In the genomic region with DNA sequence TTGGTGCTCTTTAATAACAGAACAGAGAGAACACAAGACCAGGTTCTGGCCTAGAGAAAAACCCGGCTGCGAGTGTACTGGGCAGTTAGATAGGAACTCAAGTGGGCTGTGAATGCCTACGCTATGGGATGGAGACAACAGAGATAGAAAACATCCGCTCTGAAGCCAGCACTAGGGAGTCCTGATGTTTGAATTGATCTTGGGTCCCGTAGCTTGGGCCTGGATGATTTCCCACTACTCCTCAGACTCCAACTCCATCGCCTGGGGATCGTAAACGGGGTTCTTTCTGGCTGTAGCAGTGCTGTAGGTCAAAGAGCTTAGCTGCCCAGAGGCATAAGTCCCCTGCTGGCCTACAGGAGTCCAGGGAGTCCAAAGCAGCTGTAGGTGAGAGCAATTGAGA, we compare ENCODE assay signal across 7 mouse cellular contexts. TPM values are rescaled to one million over a fixed set of nuclear protein-coding genes. Genes with fewer than 3 reads are reported as not detected.
DNase-seq lines count a peak whose midpoint lies in the region; ATAC-seq and TF ChIP-seq lines count a peak whose summit lies in the region.

No protein-coding gene starts in this region.

- no peak for DNase-seq in lung, postnatal 0 days (ENCODE audit: low spot score)
- DNase-seq in lung, postnatal 14 days: no peak
- DNase-seq in urinary bladder, adult 2 months (ENCODE audit: low spot score): no peak

- H3K27me3 ChIP-seq in lung, postnatal 0 days (replicated peaks; ENCODE audit: insufficient read depth, low read length): no peaks in the 10 kb centered on the region
- H3K27me3 ChIP-seq in forebrain, embryonic 12.5 days: no peaks in the 10 kb centered on the region
- H3K27me3 ChIP-seq in limb, embryonic 12.5 days: no peaks in the 10 kb centered on the region
- no peaks in the 10 kb centered on the region for H3K27me3 ChIP-seq in stomach, embryonic 15.5 days (replicated peaks)

- TF ChIP-seq EP300 in lung, postnatal 0 days (IDR thresholded peaks at IDR 0.05): no peak

- H3K36me3 ChIP-seq in lung, postnatal 0 days (ENCODE audit: insufficient read depth, low read length): peaks cover 6% of the 10 kb centered on the region; the same call in 1 of the 2 replicates
- peaks cover 17% of the 10 kb centered on the region for H3K36me3 ChIP-seq in forebrain, embryonic 12.5 days (replicated peaks)
- peaks cover 22% of the 10 kb centered on the region for H3K36me3 ChIP-seq in limb, embryonic 12.5 days
- peaks cover 16% of the 10 kb centered on the region for H3K36me3 ChIP-seq in stomach, embryonic 15.5 days

- H3K27ac ChIP-seq in lung, postnatal 0 days (ENCODE audit: low read length): peak overlapping the region; percentile 87
- peak overlapping the region; percentile 78 for H3K27ac ChIP-seq in forebrain, embryonic 12.5 days
- H3K27ac ChIP-seq in limb, embryonic 12.5 days: peak overlapping the region; percentile 84
- peak overlapping the region; percentile 95 for H3K27ac ChIP-seq in stomach, embryonic 15.5 days

- TF ChIP-seq CTCF in lung, postnatal 0 days (IDR thresholded peaks at IDR 0.05): no peak

- peaks cover 17% of the 10 kb centered on the region for H3K4me1 ChIP-seq in lung, postnatal 0 days (ENCODE audit: insufficient read depth, low read depth, low read length)
- peaks cover 24% of the 10 kb centered on the region for H3K4me1 ChIP-seq in forebrain, embryonic 12.5 days
- peaks cover 19% of the 10 kb centered on the region for H3K4me1 ChIP-seq in limb, embryonic 12.5 days (replicated peaks)
- peaks cover 14% of the 10 kb centered on the region for H3K4me1 ChIP-seq in stomach, embryonic 15.5 days

- no peak for ATAC-seq in lung, postnatal 0 days
- ATAC-seq in forebrain, embryonic 12.5 days (ENCODE audit: low FRiP score): no peak
- ATAC-seq in limb, embryonic 12.5 days (ENCODE audit: insufficient number of reproducible peaks, insufficient read depth, low FRiP score, low TSS enrichment, low read depth): no peak
- ATAC-seq in stomach, embryonic 15.5 days (ENCODE audit: insufficient read depth, low FRiP score, low read depth): no peak
- ATAC-seq in granulocyte monocyte progenitor cell, adult 5-6 weeks (replicated peaks; ENCODE audit: poor library complexity, severe bottlenecking): no peak

- 17% methylated on average over 8 of the region's 8 CpGs for WGBS in lung, postnatal 0 days
- WGBS in forebrain, embryonic 12.5 days: 15% methylated on average over 8 of the region's 8 CpGs
- WGBS in limb, embryonic 12.5 days: 11% methylated on average over 8 of the region's 8 CpGs
- WGBS in stomach, embryonic 15.5 days: 17% methylated on average over 8 of the region's 8 CpGs

- peak overlapping the region; percentile 90 for H3K4me2 ChIP-seq in lung, postnatal 0 days (replicated peaks; ENCODE audit: low read depth, low read length)
- peak overlapping the region; percentile 86 for H3K4me2 ChIP-seq in forebrain, embryonic 12.5 days
- peak overlapping the region; percentile 88 for H3K4me2 ChIP-seq in limb, embryonic 12.5 days
- H3K4me2 ChIP-seq in stomach, embryonic 15.5 days: peak overlapping the region; percentile 77

- H3K4me3 ChIP-seq in lung, postnatal 0 days (ENCODE audit: low read depth, low read length): peak overlapping the region; percentile 90
- H3K4me3 ChIP-seq in forebrain, embryonic 12.5 days (replicated peaks): peak overlapping the region; percentile 84
- H3K4me3 ChIP-seq in limb, embryonic 12.5 days (replicated peaks): peak overlapping the region; percentile 87
- peak overlapping the region; percentile 97 for H3K4me3 ChIP-seq in stomach, embryonic 15.5 days (replicated peaks)

- peak overlapping the region; percentile 88 for H3K9ac ChIP-seq in lung, postnatal 0 days (replicated peaks; ENCODE audit: low read depth)
- peak overlapping the region; percentile 84 for H3K9ac ChIP-seq in forebrain, embryonic 12.5 days
- H3K9ac ChIP-seq in limb, embryonic 12.5 days (replicated peaks): peak overlapping the region; percentile 78
- peak overlapping the region; percentile 76 for H3K9ac ChIP-seq in stomach, embryonic 15.5 days

- no peaks in the 10 kb centered on the region for H3K9me3 ChIP-seq in lung, postnatal 0 days (ENCODE audit: low read length)
- no peaks in the 10 kb centered on the region for H3K9me3 ChIP-seq in forebrain, embryonic 12.5 days
- H3K9me3 ChIP-seq in limb, embryonic 12.5 days: no peaks in the 10 kb centered on the region
- no peaks in the 10 kb centered on the region for H3K9me3 ChIP-seq in stomach, embryonic 15.5 days

RNA-seq across cellular contexts. Expression of gene Camta2, which starts 0.5 kb away (rescaled TPM):
- polyA plus RNA-seq in lung, postnatal 0 days (2015; fragmentation: Nextera tagmentation; extraction: Ambion mirVana): 8.7 and 9.9 TPM in 2 replicates
- 12.6 and 13.9 TPM in 2 replicates for polyA plus RNA-seq in forebrain, embryonic 12.5 days (2016; fragmentation: Nextera tagmentation; extraction: Ambion mirVana)
- polyA plus RNA-seq in limb, embryonic 12.5 days (2016; fragmentation: Nextera tagmentation; extraction: Ambion mirVana): 9.9 and 12.8 TPM in 2 replicates
- polyA plus RNA-seq in stomach, embryonic 15.5 days (2015; fragmentation: Nextera tagmentation; extraction: Ambion mirVana): 13.0 and 15.5 TPM in 2 replicates
- 18.7 and 25.2 TPM in 2 replicates for total RNA-seq in granulocyte monocyte progenitor cell, adult 5-6 weeks (2014; fragmentation: Nextera tagmentation)
- total RNA-seq in granulocyte monocyte progenitor cell, adult 5-6 weeks (2017): 1.5 and 3.0 TPM in 2 replicates
- 16.6 and 25.4 TPM in 2 replicates for polyA plus RNA-seq in urinary bladder, adult 2 months (2012; rRNA removed)

RNA-seq across cellular contexts. Expression of gene Inca1, which starts 11.6 kb away (rescaled TPM):
- 2.4 and 2.6 TPM in 2 replicates for polyA plus RNA-seq in lung, postnatal 0 days (2015; fragmentation: Nextera tagmentation; extraction: Ambion mirVana)
- polyA plus RNA-seq in forebrain, embryonic 12.5 days (2016; fragmentation: Nextera tagmentation; extraction: Ambion mirVana): 0.55 and 0.96 TPM in 2 replicates
- polyA plus RNA-seq in limb, embryonic 12.5 days (2016; fragmentation: Nextera tagmentation; extraction: Ambion mirVana): 1.0 and 1.4 TPM in 2 replicates
- 1.1 and 1.4 TPM in 2 replicates for polyA plus RNA-seq in stomach, embryonic 15.5 days (2015; fragmentation: Nextera tagmentation; extraction: Ambion mirVana)
- total RNA-seq in granulocyte monocyte progenitor cell, adult 5-6 weeks (2014; fragmentation: Nextera tagmentation): not detected in 2 replicates
- not detected in 2 replicates for total RNA-seq in granulocyte monocyte progenitor cell, adult 5-6 weeks (2017)
- polyA plus RNA-seq in urinary bladder, adult 2 months (2012; rRNA removed): 4.3 and 5.1 TPM in 2 replicates

RNA-seq across cellular contexts. Expression of gene Kif1c, which starts 12.0 kb away (rescaled TPM):
- 4.8 and 5.3 TPM in 2 replicates for polyA plus RNA-seq in lung, postnatal 0 days (2015; fragmentation: Nextera tagmentation; extraction: Ambion mirVana)
- 1.7 and 3.2 TPM in 2 replicates for polyA plus RNA-seq in forebrain, embryonic 12.5 days (2016; fragmentation: Nextera tagmentation; extraction: Ambion mirVana)
- polyA plus RNA-seq in limb, embryonic 12.5 days (2016; fragmentation: Nextera tagmentation; extraction: Ambion mirVana): 3.3 and 3.6 TPM in 2 replicates
- polyA plus RNA-seq in stomach, embryonic 15.5 days (2015; fragmentation: Nextera tagmentation; extraction: Ambion mirVana): 4.2 and 4.6 TPM in 2 replicates
- 3.6 and 8.3 TPM in 2 replicates for total RNA-seq in granulocyte monocyte progenitor cell, adult 5-6 weeks (2014; fragmentation: Nextera tagmentation)
- total RNA-seq in granulocyte monocyte progenitor cell, adult 5-6 weeks (2017): 4.5 and 5.7 TPM in 2 replicates
- polyA plus RNA-seq in urinary bladder, adult 2 months (2012; rRNA removed): 77.5 and 105 TPM in 2 replicates

RNA-seq across cellular contexts. Expression of gene Spag7, which starts 19.2 kb away (rescaled TPM):
- polyA plus RNA-seq in lung, postnatal 0 days (2015; fragmentation: Nextera tagmentation; extraction: Ambion mirVana): 84.6 and 95.5 TPM in 2 replicates
- polyA plus RNA-seq in forebrain, embryonic 12.5 days (2016; fragmentation: Nextera tagmentation; extraction: Ambion mirVana): 144 and 149 TPM in 2 replicates
- polyA plus RNA-seq in limb, embryonic 12.5 days (2016; fragmentation: Nextera tagmentation; extraction: Ambion mirVana): 151 TPM in 2 replicates
- 152 and 156 TPM in 2 replicates for polyA plus RNA-seq in stomach, embryonic 15.5 days (2015; fragmentation: Nextera tagmentation; extraction: Ambion mirVana)
- total RNA-seq in granulocyte monocyte progenitor cell, adult 5-6 weeks (2014; fragmentation: Nextera tagmentation): 91.0 and 130 TPM in 2 replicates
- 46.8 and 49.8 TPM in 2 replicates for total RNA-seq in granulocyte monocyte progenitor cell, adult 5-6 weeks (2017)
- 89.4 and 93.2 TPM in 2 replicates for polyA plus RNA-seq in urinary bladder, adult 2 months (2012; rRNA removed)

RNA-seq across cellular contexts. Expression of gene Eno3, which starts 31.4 kb away (rescaled TPM):
- 20.8 and 23.1 TPM in 2 replicates for polyA plus RNA-seq in lung, postnatal 0 days (2015; fragmentation: Nextera tagmentation; extraction: Ambion mirVana)
- polyA plus RNA-seq in forebrain, embryonic 12.5 days (2016; fragmentation: Nextera tagmentation; extraction: Ambion mirVana): 9.0 and 9.7 TPM in 2 replicates
- 34.2 and 38.2 TPM in 2 replicates for polyA plus RNA-seq in limb, embryonic 12.5 days (2016; fragmentation: Nextera tagmentation; extraction: Ambion mirVana)
- 13.9 and 16.6 TPM in 2 replicates for polyA plus RNA-seq in stomach, embryonic 15.5 days (2015; fragmentation: Nextera tagmentation; extraction: Ambion mirVana)
- 14.9 and 18.9 TPM in 2 replicates for total RNA-seq in granulocyte monocyte progenitor cell, adult 5-6 weeks (2014; fragmentation: Nextera tagmentation)
- total RNA-seq in granulocyte monocyte progenitor cell, adult 5-6 weeks (2017): 4.5 and 5.9 TPM in 2 replicates
- 104 and 126 TPM in 2 replicates for polyA plus RNA-seq in urinary bladder, adult 2 months (2012; rRNA removed)

Comparison
In these comparisons a context has a peak if more than half of its experiments do, and no peak if none do; other contexts are left out.
1. RNA of gene Kif1c, which starts 12.0 kb away (polyA plus RNA-seq): 77.5 to 105 TPM in urinary bladder, adult 2 months; 4.8 to 5.3 TPM in lung, postnatal 0 days, 4.2 to 4.6 TPM in stomach, embryonic 15.5 days, 3.3 to 3.6 TPM in limb, embryonic 12.5 days and 1.7 to 3.2 TPM in forebrain, embryonic 12.5 days; every median in the first group is over 10 times any median in the second.
2. Peak in every context shown above with its lines, with median percentiles within 50 percentile points of each other: H3K27ac ChIP-seq, H3K4me2 ChIP-seq, H3K4me3 ChIP-seq and H3K9ac ChIP-seq.